Mouse (Mus musculus): ENCODE data around the gene Rpl14. TPM values are rescaled to one million over a fixed set of nuclear protein-coding genes. Genes with fewer than 3 reads are reported as not detected.

Rpl14 gene
- total RNA-seq, 2 experiments from 2014 or later: 472 to 530 TPM

DNA sequence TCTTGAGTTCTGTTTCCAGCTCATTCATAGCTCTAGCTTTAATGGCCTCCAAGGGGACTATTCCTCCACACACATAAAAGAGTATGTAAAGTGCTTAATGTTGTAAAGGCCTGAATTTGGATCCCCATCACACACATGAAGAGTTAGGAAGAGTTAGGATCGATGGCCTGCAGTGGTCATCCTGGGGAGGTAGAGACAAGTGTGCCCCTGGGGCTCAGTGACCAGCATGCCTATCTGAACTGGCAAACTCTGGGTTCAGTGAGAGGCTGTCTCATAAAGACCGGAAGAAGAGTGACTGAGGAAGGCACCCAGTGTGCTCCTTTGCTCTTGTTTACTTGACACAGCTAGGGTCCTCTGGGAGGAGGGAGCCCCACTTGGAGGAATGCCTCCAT is 914 bp upstream of the Rpl14 start:
- no peak for DNase-seq (ENCODE audit: low spot score in 2 of 2)

DNA sequence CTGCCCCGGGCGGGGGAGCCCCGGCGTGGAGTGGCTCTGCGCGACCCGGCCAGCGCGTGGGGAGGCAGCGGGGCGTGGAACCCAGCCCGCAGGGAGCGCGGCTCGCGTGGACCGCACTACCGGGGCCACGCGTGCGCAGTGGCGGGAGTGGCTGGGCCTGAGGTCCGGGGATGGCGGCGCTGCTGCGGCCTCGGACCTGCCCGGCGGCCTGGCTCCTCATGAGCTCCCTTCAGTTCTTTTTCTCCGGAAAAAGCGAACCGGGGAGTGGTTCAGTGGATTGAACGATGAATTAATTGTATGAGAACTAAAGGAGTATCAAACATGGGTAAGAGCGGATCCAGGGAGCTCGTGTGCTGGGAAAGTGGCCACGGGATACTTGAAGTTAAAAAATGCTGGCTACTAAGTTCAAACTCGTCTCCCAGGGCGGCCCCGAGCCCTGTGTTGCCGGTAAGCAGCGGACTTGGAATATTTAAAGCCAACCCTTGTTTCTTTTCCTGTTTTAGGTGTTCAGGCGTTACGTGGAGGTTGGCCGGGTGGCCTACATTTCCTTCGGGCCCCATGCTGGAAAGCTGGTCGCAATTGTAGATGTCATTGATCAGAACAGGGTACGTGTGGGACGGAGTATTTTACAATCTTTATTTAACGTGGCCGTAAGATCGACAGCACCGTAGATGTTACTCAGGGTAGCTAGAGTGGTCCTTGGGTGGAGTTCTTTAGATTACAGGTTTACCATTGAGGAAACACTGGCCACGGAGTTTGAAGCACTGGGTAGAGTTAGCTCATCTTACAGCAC is 545 bp downstream of the Rpl14 start:
- DNase-seq (ENCODE audit: low spot score in 2 of 2): no peak

DNA sequence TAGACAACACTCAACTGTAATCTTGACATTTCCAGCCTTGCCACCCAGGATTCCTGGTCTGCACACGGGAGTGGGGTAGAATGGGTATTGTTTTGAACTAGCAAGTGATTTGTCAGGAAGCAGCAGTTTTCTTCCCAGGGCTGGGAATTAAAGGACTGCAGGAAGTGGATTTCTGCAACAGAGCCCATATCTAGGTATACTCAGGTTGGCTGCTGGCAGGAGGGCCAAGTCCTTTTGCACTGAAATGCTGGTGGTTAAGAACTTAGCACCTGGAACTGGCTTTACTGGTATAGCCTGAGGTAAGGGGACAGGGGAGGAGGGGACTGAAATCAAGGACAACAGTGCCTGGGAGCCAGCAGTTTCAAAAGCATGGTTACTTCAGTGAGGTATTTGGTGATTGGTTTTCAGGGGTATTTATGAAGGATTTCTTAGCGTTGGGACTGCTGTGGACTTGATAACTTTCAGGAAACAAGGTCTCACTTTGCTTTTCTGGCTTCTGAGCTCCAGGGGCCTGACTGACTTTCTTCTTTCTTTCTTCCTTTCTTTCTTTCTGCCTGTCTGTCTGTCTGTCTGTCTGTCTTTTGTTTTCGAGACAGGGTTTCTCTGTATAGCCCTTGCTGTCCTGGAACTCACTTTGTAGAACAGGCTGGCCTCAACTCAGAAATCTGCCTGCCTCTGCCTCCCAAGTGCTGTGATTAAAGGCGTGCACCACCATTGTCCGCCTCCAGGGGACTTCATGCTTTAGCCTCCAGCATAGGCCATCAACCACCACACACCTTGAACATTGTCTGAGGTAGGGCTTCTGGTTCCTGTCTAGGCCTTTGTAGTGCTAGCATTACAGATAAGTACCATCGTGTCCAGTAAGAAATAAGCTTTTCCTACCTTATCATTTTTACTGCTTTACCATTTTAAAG is 4.8 kb downstream of the Rpl14 start:
- DNase-seq (ENCODE audit: low spot score in 2 of 2): no peak

DNA sequence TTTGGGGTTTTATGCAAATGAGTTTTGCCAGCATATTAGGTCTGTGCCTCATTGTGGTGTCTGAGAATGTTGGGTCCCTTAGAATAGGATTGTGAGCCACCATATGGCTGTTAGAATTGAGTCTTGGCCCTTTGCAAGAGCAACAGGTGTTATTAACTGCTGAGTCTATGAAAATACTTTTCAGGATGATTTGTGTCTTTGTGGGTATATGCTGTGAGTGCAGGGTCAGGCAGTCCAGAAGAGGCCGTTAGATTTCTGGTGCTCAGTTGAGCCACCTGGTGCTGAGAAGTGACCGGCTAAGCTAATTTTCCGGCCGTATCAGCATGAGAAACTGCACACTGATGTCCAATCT is 5.4 kb downstream of the Rpl14 start:
- DNase-seq (ENCODE audit: low spot score in 2 of 2): no peak

DNA sequence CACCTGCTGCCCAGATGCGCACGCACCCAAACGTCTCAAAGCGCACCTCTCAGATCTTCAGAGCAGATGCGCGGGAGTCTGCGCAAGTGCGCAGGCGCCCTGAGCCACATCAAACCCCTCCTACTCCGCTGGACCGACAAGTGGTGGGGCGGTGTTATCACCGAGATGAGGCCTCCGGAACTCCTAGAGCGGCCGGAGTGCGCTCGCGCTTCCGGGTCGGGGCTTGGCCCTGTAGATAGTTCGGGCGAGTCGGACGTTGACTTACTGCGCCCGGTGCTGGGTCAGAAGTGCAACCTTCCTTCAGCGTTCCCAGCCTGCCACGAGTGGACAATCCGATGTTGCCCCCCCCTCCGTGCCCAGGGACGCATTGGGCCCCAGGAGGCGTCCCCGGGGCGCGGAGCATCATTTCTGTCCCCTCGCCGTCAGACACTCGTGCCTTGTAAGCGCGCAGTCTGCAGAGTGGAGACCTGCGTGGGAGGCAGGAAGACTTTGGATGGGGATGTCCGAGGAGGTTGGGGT is 5.9 kb downstream of the Rpl14 start:
- DNase-seq (ENCODE audit: low spot score in 2 of 2): peak; percentile 70 to 74

DNA sequence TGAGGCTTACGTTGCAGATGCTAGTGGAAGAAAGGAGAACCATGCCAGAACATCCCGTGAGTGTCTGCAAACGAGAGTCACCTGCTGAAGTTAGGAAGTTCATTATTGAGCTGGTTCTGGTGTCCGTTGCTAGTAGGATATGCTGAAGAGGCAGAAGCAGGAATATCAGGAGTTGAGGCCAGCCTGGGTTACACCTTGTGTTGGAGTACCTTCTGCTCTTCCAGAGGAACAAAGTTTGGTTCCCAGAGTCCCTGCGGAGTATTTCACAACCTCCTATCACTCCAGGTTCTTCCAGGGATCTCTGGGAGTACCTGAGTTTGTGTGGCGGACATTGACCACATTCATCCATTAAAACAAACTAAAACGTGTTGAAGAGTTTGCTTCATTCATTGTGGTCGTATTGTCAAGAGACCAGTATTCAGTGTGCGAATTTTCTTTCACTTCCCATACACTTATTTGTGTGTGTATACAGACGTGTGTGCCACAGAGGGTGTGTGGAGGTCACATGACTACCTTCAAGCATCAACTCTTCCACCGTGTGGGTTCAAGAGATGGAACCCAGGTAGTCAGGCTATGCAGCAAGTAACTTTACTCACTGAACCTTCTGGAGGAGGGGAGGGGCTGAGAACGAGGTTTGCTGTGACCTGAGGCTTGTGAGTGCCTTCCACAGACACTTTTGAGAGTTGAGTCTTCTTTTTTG is 6.6 kb downstream of the Rpl14 start:
- DNase-seq (ENCODE audit: low spot score in 2 of 2): no peak

DNA sequence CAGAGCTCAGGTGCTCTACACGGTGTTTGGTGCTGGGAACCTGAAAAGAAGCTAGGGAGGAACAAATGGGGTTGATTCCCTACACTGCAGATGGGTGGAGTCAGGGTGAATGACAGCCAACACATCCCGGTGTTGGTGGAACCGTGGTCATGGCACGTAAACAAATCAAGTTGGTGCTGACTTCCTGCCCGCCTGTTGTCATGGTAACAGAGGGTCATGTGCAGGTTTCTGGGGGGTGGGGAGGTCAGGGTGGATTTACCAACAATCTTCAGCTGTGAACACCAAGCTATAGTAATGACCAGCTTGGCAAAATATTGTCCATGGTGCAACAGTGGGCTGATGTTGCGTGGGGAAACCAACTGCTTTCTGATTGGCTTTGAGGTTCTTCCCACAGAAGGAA is 7.5 kb downstream of the Rpl14 start:
- DNase-seq (ENCODE audit: low spot score in 2 of 2): no peak

DNA sequence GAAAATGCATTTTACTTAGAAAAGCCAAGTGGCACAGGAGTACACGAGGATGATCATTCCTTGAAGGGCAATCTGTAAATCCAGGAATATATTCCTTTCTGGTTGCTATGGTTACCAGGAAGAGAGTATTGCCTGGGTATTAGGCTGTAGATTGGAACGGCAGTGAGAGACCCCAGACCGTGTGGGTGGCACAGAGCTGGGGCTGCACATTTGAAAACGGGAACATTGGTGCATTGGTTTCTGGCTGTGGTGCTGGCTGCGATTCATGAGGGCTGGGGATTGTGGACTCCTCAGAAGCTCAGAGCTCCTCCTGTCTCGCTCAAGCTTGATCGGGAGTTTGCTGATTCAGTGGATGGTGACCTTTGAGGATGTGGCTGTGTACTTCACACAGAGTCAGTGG is 8.6 kb downstream of the Rpl14 start:
- DNase-seq (ENCODE audit: low spot score in 2 of 2): no peak

DNA sequence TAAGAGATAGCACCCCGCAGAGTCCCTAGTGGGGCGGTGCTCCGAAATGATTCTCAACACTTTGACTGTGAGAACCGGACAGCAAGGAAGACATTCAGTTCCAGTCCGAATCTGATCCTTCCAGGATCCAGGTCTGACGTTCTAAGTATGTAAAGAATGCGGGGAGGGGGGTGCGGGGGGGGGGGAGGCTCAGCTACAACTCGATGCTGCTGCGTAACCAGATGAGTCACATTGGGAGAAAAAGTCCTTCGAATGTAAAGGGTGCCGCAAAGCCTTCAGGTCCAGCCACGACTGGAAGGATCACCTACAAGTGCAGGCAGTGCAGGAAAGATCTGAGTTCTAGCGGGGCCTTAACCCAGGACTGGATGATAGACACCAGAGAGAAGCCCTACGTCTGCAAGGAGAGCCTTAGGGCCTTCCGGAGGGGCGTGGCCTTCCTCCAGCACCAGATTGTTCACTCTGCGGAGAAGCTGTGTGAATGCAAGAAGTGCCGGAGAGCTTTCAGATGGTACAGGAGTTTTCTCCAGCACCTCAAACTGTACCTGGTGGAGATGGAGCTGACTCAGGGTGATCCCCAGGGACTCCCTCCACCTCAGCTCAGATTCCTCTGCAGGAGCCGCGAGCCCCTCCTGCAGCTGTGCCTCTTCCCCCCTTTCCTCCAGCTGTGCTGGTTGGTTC is 10.8 kb downstream of the Rpl14 start:
- DNase-seq (ENCODE audit: low spot score in 2 of 2): no peak

DNA sequence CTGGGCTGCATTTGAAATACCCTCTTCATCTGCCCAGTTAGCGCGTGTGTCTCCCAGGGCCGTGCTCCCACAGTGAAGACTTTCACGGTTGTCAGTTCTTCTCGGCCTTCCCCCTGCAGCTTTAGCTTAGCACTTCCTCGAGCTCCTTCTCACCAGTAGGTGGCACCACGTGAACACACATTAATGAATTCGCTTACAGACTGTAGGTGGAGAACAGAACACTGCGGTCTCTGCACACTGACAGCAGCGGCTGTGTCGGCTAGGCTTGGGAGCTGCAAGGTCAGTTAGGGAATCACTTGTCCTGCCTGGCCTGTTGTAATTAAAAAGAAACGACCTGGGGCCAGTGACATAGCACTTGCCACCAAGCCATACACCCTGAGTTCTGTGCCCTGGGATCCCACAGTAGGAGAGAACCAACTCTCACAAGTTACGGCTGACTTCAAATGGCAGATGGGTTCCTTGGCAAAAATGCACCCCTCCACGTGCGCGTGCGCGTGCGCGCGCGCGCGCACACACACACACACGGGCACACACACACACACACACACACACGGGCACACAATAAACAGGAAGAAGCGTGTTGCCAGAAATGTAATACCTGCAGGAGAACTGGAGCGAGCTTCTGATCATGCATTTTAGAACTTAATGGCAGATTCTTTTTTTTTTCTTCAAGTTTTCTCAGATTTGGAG is 11.5 kb downstream of the Rpl14 start:
- peak; percentile 70 to 79 for DNase-seq (ENCODE audit: low spot score in 2 of 2)

DNA sequence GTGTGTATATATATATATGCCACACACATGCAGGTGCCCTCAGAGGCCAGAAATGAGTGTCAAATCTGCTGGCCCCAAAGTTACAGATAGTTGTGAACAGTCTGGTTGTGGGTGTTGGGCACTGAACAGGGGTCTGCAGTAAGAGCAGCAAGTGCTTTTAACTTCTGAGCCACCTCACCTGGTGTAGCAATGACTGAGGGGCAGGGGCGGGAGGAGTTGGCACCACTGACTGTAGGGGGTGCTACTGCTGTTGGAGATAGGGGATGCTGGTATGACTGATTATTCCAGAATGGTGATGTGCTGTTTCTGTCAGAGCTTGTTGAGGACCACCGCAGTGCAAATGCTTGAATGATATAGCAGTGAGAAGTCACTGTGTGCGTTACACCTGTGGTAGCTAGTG is 12.1 kb downstream of the Rpl14 start:
- no peak for DNase-seq (ENCODE audit: low spot score in 2 of 2)

DNA sequence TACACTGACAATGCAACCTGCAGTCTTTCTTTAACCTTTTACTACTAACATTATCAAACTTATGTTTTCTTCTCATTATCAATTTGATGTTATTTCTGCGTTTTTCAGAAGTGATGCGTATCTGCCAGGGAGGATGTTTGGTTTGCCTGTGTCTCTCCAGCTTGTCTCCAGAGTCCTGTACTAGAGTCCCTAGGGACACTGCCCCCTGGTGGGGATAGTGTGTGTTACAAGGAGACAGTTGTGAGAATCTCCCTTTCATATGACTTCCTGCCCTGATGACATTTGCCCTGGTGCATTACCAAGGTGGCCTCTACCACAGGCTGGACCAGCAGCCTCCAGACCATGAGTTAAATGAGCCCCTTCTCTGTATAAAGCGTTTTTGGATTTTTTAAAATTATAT is 15.3 kb downstream of the Rpl14 start:
- DNase-seq (ENCODE audit: low spot score in 2 of 2): peak; percentile 70 to 76

DNA sequence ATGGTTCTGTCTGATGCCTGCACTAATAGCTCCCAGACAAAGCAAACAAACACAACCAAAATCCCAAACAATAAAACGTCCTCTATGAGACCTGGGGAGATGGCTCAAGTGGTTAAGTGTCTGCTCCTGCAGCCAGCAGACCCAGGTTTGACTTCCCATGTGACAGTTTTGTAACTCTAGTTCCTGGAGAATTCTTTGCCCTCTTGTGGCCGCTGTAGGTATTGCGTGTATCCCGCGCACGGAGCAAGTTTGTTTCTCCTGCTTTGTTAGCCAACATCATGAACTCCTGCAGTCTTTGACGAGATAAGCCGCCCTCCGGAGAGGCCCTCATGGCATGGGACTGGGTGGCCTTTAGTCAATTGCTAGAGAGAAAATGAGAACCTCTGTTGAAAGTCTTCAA is 20.2 kb downstream of the Rpl14 start:
- DNase-seq (ENCODE audit: low spot score in 2 of 2): peak; percentile 71 to 80

DNA sequence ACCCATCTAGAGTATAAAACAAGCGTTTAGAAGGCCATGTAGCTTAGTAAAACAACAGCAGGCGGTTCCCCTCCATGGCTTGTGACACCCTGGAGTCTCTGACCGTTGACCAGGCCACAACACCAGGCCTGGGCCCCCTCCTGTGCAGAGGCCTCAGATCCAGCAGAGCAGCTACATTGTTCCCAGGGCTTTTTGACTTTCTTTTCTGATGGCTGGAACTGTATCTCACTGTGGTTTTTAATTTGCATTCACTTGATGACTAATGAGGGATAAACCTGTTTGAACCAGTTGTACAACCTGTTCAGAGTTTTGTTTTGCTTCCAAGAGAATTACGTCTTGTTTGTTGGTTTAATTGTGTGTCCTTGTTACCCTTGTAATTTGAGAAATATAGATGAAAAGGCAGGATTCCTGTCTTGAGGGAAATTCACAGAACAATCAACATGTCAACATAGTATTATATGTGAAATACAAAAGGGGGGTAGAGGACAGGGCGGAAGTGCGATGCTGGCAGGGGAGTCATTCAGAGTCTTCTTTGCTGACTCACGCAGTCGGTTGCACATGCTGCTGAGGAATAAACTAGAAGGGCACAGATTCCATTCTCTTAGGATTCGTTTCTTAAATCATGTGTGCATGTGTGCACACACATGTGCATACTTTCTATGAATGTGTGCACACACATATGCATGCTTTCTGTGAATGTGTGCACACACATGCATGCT is 22.3 kb downstream of the Rpl14 start:
- DNase-seq (ENCODE audit: low spot score in 2 of 2): no peak

DNA sequence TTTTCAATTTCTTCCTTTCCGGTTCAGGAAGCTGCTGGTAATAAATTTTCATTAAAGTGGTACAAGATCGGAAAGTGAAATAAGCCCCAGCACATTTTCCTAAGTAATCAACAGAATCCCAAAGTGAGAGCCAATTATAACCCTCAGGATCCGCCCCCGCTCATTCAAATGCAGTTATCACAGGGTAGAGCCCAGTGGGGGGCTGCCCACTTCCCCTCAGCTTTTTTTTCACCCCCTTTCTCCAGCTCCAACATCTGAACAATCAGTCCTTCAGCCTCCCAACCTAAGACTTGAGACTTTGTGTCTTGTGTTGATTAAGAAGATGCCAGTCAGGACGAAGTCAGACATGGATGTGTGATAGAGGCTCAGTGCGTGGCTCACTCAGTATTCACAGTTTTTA is 23.6 kb downstream of the Rpl14 start:
- DNase-seq (ENCODE audit: low spot score in 2 of 2): no peak

DNA sequence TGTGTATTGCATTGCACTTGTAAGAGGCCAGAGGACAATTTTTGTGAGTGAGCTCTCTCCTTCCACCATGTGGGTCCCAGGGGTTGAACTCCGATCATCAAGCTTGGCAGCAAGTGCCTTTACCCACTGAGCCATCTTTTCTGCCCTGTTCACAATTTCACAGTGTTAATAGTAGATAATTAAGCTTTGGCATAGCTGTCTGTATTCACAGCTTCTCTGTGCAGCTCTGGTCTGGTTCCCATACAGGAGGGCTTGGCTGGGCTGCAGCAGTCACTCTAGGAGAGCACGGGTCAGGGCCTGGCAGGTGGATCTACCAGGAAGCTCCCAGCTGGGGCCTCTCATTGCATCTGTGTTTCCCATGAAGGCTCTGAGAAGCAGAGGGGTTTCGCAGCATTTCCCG is 24.1 kb downstream of the Rpl14 start:
- DNase-seq (ENCODE audit: low spot score in 2 of 2): no peak

DNA sequence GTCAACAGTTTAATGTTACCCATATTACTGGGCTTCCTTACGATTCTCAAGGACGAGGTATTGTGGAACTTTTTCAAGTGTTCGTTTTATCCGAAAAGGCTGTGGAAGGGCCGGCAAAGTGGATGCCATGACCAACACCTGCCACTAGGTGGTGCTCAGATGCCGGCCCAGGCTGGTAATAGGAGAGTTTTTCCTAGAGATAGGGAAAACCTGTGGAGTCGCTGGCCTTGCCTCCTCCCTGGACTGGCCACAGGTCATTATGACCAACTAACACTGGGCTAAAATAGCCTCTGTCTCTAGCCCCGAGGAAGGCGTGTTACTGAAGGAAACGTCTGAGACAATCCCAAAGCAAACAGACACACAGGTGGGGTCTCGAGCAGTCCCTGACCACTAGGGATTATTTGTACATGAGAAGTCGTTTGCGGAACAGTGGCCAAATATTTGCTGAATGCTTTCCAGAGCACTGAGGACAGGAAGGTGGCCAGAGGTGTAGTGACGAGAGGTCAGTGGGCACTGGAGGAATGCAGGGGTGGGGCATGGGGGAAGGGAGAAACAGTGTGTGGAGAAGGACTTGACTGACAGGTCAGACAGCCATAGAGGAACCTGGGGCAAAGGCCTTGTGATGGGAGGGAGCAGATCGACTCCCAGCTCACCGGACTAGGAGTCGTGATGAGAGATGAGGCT is 30.4 kb downstream of the Rpl14 start:
- peak; percentile 80 for DNase-seq (ENCODE audit: low spot score in 2 of 2)

DNA sequence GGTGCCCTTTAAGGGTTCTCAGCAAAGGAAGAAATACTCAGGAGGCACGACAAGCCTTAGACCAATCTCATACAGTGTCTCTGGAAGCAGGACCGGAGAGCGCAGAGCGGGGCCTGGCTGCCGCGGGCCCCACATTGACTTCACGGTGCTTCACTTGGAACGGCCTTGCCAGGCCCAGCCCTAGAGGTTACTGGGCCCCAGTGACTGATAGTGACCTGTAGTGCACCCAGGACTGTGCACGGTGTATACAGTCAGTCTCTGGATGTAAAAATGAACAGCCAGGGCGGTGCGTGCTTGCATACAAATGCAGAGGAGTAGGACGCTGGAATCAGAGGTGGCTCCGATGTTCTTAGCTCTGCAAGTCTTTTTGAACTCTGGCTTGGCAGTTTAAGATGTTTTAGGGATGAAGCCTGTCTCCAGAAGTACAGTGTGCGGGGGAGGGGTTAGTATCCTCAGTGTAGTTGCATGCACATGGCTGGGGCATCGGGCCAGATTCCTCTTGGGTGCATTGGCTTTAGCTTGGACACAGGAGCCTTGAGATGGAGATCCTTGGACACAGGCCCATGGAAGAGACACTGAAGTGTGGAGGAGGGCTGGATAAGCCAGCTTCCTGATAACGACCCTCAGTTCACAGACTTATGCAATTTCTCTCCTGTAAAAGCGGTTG is 31.1 kb downstream of the Rpl14 start:
- peak; percentile 14 to 35 for DNase-seq (ENCODE audit: low spot score in 2 of 2)
